Mouse (Mus musculus) B cell, adult (primary cell): ENCODE data around the gene Gm37240. TPM values are rescaled to one million over a fixed set of nuclear protein-coding genes. Genes with fewer than 3 reads are reported as not detected.

Experiments used
- total RNA-seq: library from RNA; stranded (reverse); gene quantifications from 4 replicates; pipeline ENCODE4 v1.2.4, GENCODE M21; 2023; ENCODE audit not compliant: inconsistent age

Gene Gm37240
- 0.93 to 8.4 TPM (median 3.3 TPM) in 4 replicates for total RNA-seq

GRCm38 (mm10) chr3:85887239-85887827, at the start of gene Gm37240, which contains the start of gene Glt28d2:
Gene Gm37240, minus strand, starts transcription at chr3:85887518.
Gene Glt28d2, minus strand, starts transcription at chr3:85887516.

GRCm38 (mm10) chr3:85817191-85817590, 70.1 kb downstream of the Gm37240 start, which contains the start of gene Fam160a1:
Gene Fam160a1, minus strand, starts transcription at chr3:85817291.

DNA sequence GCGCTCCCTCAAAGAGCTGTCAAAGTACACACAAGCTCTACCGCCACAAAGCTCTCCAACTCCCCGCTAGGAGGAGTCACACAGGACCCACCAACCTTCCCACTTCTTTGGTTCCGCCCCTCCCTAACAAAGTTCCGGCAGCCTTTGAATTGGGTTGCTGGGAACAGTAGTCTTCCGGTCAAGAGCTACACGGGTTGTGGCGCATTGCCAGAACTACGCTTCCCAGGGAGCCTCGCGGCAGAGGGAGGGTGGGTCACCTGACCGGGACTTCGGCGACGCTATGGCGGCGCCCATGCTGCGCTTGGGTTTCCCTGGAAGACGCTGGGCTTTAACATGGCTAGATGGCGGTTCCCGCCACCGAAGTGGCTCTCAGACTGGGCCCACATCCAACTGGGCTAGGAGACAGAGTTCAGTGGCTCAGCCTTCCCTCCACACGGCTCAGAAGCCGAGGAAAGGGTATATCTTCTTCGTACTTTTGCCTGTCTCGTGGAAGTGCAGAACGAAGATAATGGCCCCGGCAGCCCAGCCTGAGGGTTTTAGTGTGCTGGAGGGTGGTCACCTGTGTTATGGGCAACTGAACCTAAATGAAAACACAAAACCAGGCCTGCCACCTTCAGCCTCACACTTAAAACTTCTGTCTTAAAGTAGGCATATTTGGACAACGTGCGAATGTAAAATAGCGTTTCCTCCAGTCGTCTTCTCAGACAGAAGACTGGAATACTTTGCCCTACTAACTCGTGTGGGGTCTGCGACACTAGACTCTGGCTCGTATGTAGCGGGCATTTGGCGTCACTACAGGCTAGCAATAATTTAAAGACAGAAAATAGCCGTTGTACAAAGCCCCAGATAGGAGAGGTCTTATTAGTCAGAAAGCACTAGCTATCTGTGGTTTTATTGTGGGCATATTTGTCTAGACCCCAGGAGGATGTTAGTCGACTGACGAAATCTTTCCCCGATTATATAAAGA, 313.2 kb downstream of the Gm37240 start, which contains the start of gene Gatb:
TSS of gene Gatb (plus strand) at position 256 of the 967 bp plus-strand sequence.

DNA sequence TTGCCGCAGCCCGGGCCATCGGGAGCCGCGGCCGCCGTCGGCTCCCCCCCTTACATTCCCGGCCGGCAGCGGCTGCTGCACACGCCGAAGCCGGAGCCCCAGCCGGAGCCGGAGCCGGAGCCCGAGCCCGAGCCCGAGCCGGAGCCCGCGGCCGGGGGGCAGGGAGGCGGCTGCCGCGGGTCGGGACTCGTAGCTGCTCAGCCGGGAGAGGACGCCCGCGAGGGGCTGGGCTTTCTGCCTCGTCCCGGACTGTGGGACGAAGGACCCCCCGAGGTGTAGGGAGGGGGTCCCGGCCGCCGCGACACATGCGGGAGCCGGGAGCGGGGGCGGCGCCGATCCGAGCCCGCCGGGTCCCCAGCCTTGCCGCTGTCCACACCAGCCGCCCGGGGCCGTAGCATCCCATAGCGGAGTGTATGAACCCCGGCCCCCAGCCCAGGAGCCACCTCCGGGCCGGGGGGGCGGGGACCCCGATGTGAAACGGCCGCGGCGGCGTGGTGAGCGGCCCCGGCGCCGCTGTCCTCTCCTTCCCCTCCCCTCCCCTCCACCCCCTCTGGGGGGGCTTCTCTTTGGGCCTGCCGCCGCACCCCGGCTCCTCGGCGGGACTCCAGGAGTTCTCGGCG, 1072.4 kb downstream of the Gm37240 start, which contains the start of gene Fbxw7:
TSS of gene Fbxw7 (plus strand) at position 507 of the 620 bp plus-strand sequence.

DNA sequence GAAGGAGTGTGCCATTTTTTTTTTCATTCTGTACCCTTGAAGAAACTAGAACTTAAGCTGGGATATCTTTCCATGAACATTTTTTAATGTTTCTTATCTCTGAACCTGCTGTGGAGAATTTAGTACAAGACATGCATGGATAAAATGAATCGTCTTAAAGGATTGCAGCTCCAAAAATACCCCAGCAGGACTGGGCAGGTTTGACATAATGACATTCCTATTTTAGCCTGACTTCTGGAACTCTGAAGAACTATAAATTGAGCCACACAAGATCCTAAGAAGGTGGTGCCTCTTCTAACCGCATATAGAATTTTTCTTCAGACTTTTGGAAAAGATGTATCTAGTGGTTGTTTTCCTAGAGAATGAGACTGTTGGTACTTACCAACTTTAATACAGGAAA, 1294.0 kb downstream of the Gm37240 start, which contains the start of gene Tigd4:
TSS of gene Tigd4 (plus strand) at position 301 of the 400 bp plus-strand sequence.

GRCm38 (mm10) chr3:84582023-84582912, 1305.0 kb downstream of the Gm37240 start, which contains the start of gene Arfip1:
Gene Arfip1, minus strand, starts transcription at chr3:84582625.

DNA sequence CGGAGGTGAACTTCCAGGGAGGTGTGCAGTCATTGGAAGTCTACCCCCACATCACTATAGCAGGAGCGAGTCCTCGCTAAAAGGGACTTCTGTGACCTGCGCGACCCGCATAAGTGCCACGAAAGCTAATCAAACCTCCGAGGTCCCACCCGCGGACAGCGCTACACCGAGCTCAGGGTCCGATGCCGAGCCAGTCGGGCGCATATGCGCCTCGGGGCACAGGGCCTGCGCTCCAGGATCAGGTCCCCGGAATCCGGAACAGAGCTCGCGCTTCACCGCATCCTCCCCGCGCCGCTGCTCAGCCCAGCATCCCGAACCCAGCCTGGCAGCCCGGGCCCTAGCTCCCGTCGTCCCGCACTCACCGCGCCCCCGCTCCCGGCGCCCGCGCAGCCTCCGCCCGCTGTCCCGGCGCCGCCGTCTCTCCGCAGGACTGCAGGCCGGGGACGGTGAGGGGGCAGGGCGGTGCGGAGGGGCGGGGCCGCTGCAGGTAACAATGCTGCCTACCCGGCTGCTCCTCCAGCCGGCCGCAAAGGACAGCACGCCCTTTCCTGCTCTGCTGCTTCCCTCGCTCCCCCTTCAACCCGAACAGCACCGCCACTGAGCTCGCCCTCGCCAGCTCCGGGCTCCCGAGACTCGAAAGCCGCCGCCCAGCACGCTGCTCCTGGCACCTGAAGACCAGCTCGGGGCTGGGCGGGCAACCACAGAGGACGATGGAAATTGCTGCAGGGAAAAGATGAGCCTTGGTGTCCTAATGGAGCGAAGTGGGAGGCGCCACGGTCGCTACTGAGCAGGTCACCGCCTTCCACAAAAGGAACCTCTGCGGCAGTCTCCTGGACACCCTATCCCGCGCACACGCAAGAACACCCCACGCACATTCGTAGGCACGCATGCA, 1407.1 kb downstream of the Gm37240 start, which contains the start of gene Fhdc1:
TSS of gene Fhdc1 (minus strand) at position 424 of the 892 bp plus-strand sequence.

Other genes with a start within 250 kb of the Gm37240 start
- gene Fam160a1, start 70.2 kb downstream of the Gm37240 start, total RNA-seq = 1.5 to 3.5 TPM (median 2.7 TPM) in 4 replicates
- gene Glt28d2, start within 50 bp of the Gm37240 start, total RNA-seq = 0.77 to 1.4 TPM (median 1.3 TPM) in 4 replicates
- 0.15 to 0.42 TPM (median 0.19 TPM) in 4 replicates for gene Sh3d19, start 83.6 kb upstream of the Gm37240 start, total RNA-seq
- not detected in 4 replicates for gene Prss48, start 115.0 kb upstream of the Gm37240 start, total RNA-seq